Mouse (Mus musculus) lung, adult 2 months (tissue): ENCODE data around the gene Ccr10.

Source experiments
- CTCF ChIP-seq: fragments of 200-500 bp; IDR thresholded peaks from 2 replicates; pipeline ENCODE4 v1.5.1; 2011; ENCODE audit warnings: mild to moderate bottlenecking, low read length, control low read depth; ENCODE audit not compliant: insufficient read depth
- POLR2A ChIP-seq: fragments of 200-500 bp; IDR thresholded peaks from 2 replicates; pipeline ENCODE4 v1.6.1; 2011; ENCODE audit warnings: low read depth, mild to moderate bottlenecking, control low read depth, low read length, borderline replicate concordance; ENCODE audit errors: extremely low read depth

DNA sequence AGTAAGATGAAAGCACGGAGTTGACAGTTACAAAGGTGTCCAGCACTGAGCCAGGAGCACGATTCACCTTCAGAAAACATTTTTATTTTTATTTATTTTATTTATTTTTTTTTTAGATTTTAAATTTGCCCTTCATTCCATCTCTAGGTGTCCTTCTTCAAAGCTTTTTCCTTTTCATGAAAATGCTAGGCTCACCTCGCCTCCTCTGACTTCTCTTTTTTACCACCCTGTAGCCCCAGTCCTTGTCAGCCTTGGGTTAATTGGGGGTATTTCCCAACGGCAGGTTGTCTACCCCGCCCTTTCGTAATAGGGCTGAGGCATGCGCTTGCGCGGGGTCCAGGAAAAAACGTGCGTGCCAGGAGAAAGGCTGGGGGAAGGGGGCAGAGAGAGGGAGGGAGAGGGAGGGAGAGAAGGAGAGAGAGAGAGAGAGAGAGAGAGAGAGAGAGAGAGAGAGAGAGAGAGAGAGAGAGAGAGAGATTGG lies 433 bp upstream of the Ccr10 start:
- TF ChIP-seq CTCF (no peak), POLR2A (no peak)
